Mouse (Mus musculus) hindbrain, postnatal 0 days (tissue): Measurements from ENCODE around the gene Lbx1. TPM values are rescaled to one million over a fixed set of nuclear protein-coding genes. Genes with fewer than 3 reads are reported as not detected.
A peak's percentile ranks its signal among the peaks of the same experiment; 100 is the strongest.

Source experiments
- ATAC-seq: fragments of 200-750 bp; cut with Nextera tagmentation; 2 replicates; pipeline ENCODE4 v1.8.0; 2017; ENCODE audit warnings: mild to moderate bottlenecking, moderate TSS enrichment, moderate library complexity
- DNase-seq: peaks from one replicate; pipeline ENCODE4 v3.0.0-alpha.2; 2015; ENCODE audit warnings: low spot score
- H3K27ac ChIP-seq: fragments of 300-500 bp; sonication (generic); 2 replicates; pipeline ENCODE4 v1.5.1; 2014; ENCODE audit warnings: mild to moderate bottlenecking
- H3K27me3 ChIP-seq: fragments of 300-500 bp; sonication (generic); 2 replicates; pipeline ENCODE4 v1.6.1; 2014; ENCODE audit warnings: low read length, mixed read lengths; ENCODE audit not compliant: insufficient read depth
- H3K36me3 ChIP-seq: fragments of 300-500 bp; sonication (generic); 2 replicates; pipeline ENCODE4 v1.6.1; 2014; ENCODE audit warnings: low read length, mixed read lengths; ENCODE audit not compliant: insufficient read depth
- H3K4me1 ChIP-seq: fragments of 300-500 bp; sonication (generic); 2 replicates; pipeline ENCODE4 v1.6.1; 2014; ENCODE audit warnings: antibody characterized with exemption, low read length, mixed read lengths; ENCODE audit not compliant: insufficient read depth
- H3K4me2 ChIP-seq: fragments of 300-500 bp; sonication (generic); 2 replicates; pipeline ENCODE4 v1.6.1; 2014; ENCODE audit warnings: low read depth, mild to moderate bottlenecking, low read length, moderate library complexity, mixed read lengths
- H3K4me3 ChIP-seq: fragments of 300-500 bp; sonication (generic); 2 replicates; pipeline ENCODE4 v1.5.1; 2014; ENCODE audit warnings: low read length
- H3K9ac ChIP-seq: fragments of 300-500 bp; sonication (generic); replicated peaks from 2 replicates; pipeline ENCODE4 v1.6.1; 2014; ENCODE audit warnings: mild to moderate bottlenecking, low read length, moderate library complexity, mixed read lengths
- H3K9me3 ChIP-seq: fragments of 300-500 bp; sonication (generic); 2 replicates; pipeline ENCODE4 v1.6.1; 2016; ENCODE audit warnings: low read length, mixed read lengths
- CTCF ChIP-seq: IDR thresholded peaks from 2 replicates; pipeline ENCODE4 v1.5.1; 2016; ENCODE audit warnings: antibody characterized with exemption, control low read depth, low read depth
- WGBS: fragments of 180-500 bp; shearing (Covaris S2); extraction: QIAGEN DNeasy Blood & Tissue Kit; methylation state at CpG from one replicate; pipeline ENCODE4 v1.1.7; 2014; 5-methylcytosine and 5-hydroxymethylcytosine counted together
- polyA plus RNA-seq: library from polyadenylated mRNA; unstranded; fragments of >200 nt; fragmentation: Nextera tagmentation; extraction: Ambion mirVana; gene quantifications from 2 replicates; pipeline ENCODE4 v1.2.1, GENCODE M21; 2015
- total RNA-seq: library from RNA; depleted of rRNA; stranded (reverse); fragments of >200 nt; gene quantifications from 2 replicates; pipeline ENCODE4 v1.2.3, GENCODE M21; 2014

Lbx1 gene
- total and polyA plus RNA-seq, 2 experiments from 2014 or later: 9.2 to 27.0 TPM

DNA sequence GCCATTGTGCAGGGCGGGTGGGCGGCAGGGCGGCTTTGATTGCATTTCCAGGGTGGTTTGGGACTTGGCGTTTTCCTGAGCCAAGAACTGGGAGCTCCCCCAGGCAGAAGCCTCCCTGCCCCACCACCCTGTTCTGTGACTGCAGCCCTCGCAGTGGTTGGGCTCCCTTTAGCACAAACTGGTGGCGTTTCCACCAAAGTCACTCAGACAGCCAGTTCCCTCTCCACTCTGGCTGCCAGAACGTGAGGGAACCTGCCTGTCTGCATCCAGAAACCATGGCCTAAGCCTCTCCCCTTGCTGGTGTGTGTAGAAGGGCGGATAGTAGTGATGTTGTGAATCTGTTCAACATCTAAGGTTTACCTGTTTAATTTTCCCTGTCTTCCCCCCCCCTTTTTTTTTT is 9.4 kb downstream of the Lbx1 start:
- Histone ChIP-seq H3K27ac (no peak overlapping the region), H3K9ac (no peak overlapping the region), H3K4me1 (no peaks in the 10 kb centered on the region), H3K27me3 (peaks cover 84% of the 10 kb centered on the region), H3K4me3 (no peak overlapping the region), H3K36me3 (no peaks in the 10 kb centered on the region), H3K9me3 (no peaks in the 10 kb centered on the region), H3K4me2 (no peak overlapping the region)
- WGBS: 6% methylated on average over 8 of the region's 8 CpGs
- DNase-seq: no peak
- ATAC-seq: no peak
- TF ChIP-seq CTCF: no peak

DNA sequence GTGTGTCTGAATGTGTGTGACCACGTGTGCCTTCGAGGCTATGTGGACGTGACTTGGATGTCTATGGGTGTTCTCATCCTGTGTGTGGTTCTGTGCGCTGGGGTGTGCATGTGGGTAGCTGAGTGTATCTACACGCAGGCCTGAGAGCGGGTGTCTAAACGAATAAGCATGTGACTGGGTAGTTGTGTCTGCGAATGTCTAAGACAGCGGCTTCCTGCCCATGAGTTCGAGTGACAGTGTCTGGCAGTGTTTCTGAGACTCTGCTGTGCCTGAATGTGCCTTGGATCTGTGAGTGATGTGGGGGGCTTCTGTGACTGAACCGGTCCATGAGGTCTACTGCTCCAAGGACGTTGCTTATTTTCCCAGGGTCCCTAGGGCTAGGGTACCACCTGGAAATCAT is 10.5 kb downstream of the Lbx1 start:
- H3K27me3 ChIP-seq: peaks cover 77% of the 10 kb centered on the region
- H3K9me3 ChIP-seq: no peaks in the 10 kb centered on the region
- no peak overlapping the region for H3K27ac ChIP-seq
- H3K4me1 ChIP-seq: no peaks in the 10 kb centered on the region
- H3K4me3 ChIP-seq: no peak overlapping the region
- H3K9ac ChIP-seq: no peak overlapping the region
- no peak for TF ChIP-seq CTCF
- ATAC-seq (no peak), DNase-seq (no peak)
- no peaks in the 10 kb centered on the region for H3K36me3 ChIP-seq
- 0% methylated on average over 12 of the region's 12 CpGs for WGBS
- no peak overlapping the region for H3K4me2 ChIP-seq

DNA sequence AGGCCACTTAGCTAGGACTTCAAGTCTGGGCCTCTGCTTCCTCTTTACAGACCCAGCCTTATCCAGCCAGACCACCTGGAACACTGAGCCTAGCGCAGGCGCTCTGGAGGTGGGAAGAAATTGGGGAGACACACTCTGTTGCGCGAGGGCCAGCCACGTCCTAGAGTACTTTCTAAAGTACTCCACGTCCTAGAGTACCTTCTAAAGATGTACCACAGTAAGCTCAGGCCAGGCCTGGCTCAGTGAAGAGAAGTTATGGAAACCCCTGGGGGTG is 11.4 kb downstream of the Lbx1 start:
- WGBS: 3% methylated on average over 6 of the region's 6 CpGs
- ATAC-seq (no peak), DNase-seq (no peak)
- TF ChIP-seq CTCF: no peak
- Histone ChIP-seq H3K9ac (no peak overlapping the region), H3K27ac (no peak overlapping the region), H3K36me3 (no peaks in the 10 kb centered on the region), H3K27me3 (peaks cover 75% of the 10 kb centered on the region), H3K4me3 (peak overlapping the region; percentile 13; the same call in 1 of the 2 replicates), H3K4me2 (no peak overlapping the region), H3K9me3 (no peaks in the 10 kb centered on the region), H3K4me1 (no peaks in the 10 kb centered on the region)

DNA sequence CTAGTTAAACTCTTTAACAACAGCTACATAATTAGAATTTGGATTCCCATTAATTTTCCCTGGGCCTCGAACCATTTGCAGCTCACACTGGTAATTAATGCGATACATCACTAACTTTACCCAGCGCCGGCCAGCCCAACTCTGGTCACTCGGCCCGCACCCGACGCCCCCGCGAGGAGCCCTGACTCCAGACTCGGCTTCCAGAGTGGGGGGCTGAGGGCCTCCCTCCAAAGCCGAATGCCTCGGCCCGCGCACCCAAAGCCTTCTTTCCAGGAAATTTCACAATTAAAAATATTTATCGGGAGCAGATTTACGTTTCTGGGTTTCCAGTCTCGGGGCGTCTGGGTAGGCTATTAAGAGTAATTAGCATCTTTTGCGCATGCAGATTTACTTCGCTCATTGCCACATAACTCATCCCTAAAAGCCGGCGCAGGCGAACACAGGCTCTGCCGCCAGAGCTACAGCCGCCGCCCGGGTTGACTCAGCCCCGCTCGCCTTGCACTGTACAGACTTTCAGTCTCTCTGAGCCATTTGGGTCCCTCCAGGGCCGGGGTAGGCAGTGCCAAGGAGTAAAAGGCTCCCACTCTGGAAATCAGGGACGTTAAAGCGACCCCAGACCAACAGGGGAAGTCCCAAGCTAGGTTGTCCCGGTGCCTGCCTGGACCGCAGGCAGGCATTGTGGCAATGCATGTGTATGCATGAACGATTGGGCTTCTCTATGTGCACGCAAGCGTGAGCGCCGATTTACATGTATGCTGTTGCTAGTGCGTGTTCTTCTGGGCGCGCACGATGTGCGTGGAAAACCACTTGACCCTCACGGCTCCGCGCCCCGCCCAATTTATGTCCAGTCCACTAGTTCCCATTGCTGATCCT is 12.0 kb downstream of the Lbx1 start:
- Histone ChIP-seq H3K4me3 (peak overlapping the region; percentile 13), H3K27ac (no peak overlapping the region), H3K9me3 (no peaks in the 10 kb centered on the region), H3K9ac (no peak overlapping the region), H3K27me3 (peaks cover 73% of the 10 kb centered on the region), H3K4me2 (peak overlapping the region; percentile 33), H3K4me1 (no peaks in the 10 kb centered on the region), H3K36me3 (no peaks in the 10 kb centered on the region)
- 3% methylated on average over 49 of the region's 49 CpGs for WGBS
- DNase-seq (no peak), ATAC-seq (no peak)
- TF ChIP-seq CTCF: no peak

DNA sequence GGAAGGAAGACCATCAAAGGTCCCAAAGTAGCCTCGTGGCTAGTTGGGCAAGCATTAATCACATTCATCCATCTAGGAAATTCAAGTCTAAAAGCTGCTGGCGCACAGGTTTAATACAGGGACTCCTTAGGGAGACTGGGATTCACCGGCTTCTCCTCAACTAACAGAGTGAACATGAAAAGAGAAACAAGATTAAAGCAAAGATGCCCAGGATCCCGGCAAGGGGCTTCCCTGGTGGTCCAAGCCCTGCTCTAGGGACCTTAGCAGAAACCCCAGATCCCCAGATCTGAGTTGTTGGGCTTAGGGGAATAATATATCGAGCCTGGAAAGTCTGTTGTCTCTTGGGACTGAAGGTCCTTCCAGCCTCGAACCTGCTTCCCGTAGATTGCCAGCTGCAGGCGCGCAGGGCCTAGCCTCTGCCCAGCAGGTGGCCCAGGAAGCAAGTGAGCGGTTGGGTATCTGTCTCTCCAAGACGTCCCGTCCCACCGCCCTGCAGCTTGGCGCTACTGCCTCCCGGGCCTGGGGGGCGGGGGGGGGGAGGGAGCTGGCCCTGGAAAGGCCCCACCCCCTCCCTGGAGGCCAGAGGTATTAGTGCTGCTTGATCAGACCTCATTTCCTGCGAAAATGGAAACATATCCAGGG is 13.3 kb downstream of the Lbx1 start:
- Histone ChIP-seq H3K36me3 (no peaks in the 10 kb centered on the region), H3K27ac (no peak overlapping the region), H3K9me3 (no peaks in the 10 kb centered on the region), H3K4me3 (no peak overlapping the region), H3K27me3 (peaks cover 59% of the 10 kb centered on the region), H3K4me1 (no peaks in the 10 kb centered on the region), H3K4me2 (no peak overlapping the region), H3K9ac (no peak overlapping the region)
- ATAC-seq: no peak
- 8% methylated on average over 17 of the region's 17 CpGs for WGBS
- peak; percentile 31; the same call in 1 of the 2 replicates for TF ChIP-seq CTCF
- DNase-seq: no peak

DNA sequence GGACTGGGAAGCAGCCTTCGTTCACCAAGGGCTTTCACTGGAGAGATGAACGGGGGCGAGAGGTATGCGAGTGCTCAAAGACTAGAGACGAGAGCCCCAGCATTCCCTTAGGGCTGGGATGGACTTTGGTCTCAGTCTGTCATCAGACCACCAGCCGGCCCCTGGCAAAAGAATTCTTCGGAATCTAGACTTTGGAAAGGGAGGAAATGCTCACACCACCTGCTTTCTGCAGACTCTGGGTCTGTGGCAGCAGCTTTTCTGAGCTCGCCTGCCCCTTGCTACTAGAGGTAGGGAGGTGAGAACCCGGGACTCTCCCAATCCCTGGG is 14.2 kb downstream of the Lbx1 start:
- WGBS: 2% methylated on average over 9 of the region's 9 CpGs
- DNase-seq: no peak
- H3K4me1 ChIP-seq: no peaks in the 10 kb centered on the region
- TF ChIP-seq CTCF: no peak
- no peaks in the 10 kb centered on the region for H3K36me3 ChIP-seq
- no peak overlapping the region for H3K9ac ChIP-seq
- H3K27me3 ChIP-seq: peaks cover 51% of the 10 kb centered on the region
- H3K27ac ChIP-seq: no peak overlapping the region
- H3K4me2 ChIP-seq: peak overlapping the region; percentile 59
- ATAC-seq: peak; percentile 1; the same call in 1 of the 2 replicates
- H3K9me3 ChIP-seq: no peaks in the 10 kb centered on the region
- peak overlapping the region; percentile 26 for H3K4me3 ChIP-seq
